Mouse (Mus musculus) MEL (cell line): ENCODE data around the gene Wnt7b.

Source experiments
- CHD1 ChIP-seq: IDR thresholded peaks from 2 replicates; pipeline ENCODE4 v1.6.1; 2012; ENCODE audit warnings: low read depth, mild to moderate bottlenecking, inconsistent platforms, low read length, improper control_type of control experiment
- CHD2 ChIP-seq: IDR thresholded peaks from 2 replicates; pipeline ENCODE4 v1.6.1; 2011; ENCODE audit warnings: low read length, improper control_type of control experiment
- E2F4 ChIP-seq: IDR thresholded peaks from 2 replicates; pipeline ENCODE4 v1.6.1; 2011; ENCODE audit warnings: low read depth, low read length, improper control_type of control experiment, borderline replicate concordance
- EP300 ChIP-seq, 2 experiments: IDR thresholded peaks; 2 replicates each; pipeline ENCODE4 v1.6.1; 2011; ENCODE audit warnings: improper control_type of control experiment in 2 of 2, low read length in 2 of 2, low read depth in 1 of 2, mild to moderate bottlenecking in 1 of 2
- GATA1 ChIP-seq: IDR thresholded peaks from 2 replicates; pipeline ENCODE4 v1.6.1; 2011; ENCODE audit warnings: low read depth, low read length, improper control_type of control experiment
- HCFC1 ChIP-seq: IDR thresholded peaks from 2 replicates; pipeline ENCODE4 v1.6.1; 2012; ENCODE audit warnings: low read depth, mild to moderate bottlenecking, inconsistent platforms, low read length, improper control_type of control experiment, moderate library complexity
- JUND ChIP-seq: IDR thresholded peaks from 2 replicates; pipeline ENCODE4 v1.6.1; 2011; ENCODE audit warnings: low read depth, mild to moderate bottlenecking, improper control_type of control experiment, low read length
- MEF2A ChIP-seq: IDR thresholded peaks from 2 replicates; pipeline ENCODE4 v1.6.1; 2014; ENCODE audit warnings: low read depth, mild to moderate bottlenecking, inconsistent platforms, low read length, improper control_type of control experiment; ENCODE audit not compliant: poor library complexity, insufficient replicate concordance, severe bottlenecking; ENCODE audit errors: extremely low read depth
- MYB ChIP-seq: IDR thresholded peaks from 2 replicates; pipeline ENCODE4 v1.6.1; 2011; ENCODE audit warnings: mild to moderate bottlenecking, low read depth, low read length, improper control_type of control experiment
- POLR2A ChIP-seq, 2 experiments: IDR thresholded peaks; 2 replicates each; pipeline ENCODE4 v1.6.1; 2011 to 2012; ENCODE audit warnings: low read length in 2 of 2, mild to moderate bottlenecking in 2 of 2, control low read depth in 1 of 2, improper control_type of control experiment in 1 of 2, low read depth in 1 of 2, moderate library complexity in 1 of 2; ENCODE audit not compliant: control insufficient read depth in 1 of 2, insufficient read depth in 1 of 2, poor library complexity in 1 of 2
- RAD21 ChIP-seq: IDR thresholded peaks from 2 replicates; pipeline ENCODE4 v1.6.1; 2011; ENCODE audit warnings: mild to moderate bottlenecking, low read depth, low read length, improper control_type of control experiment
- TBP ChIP-seq: IDR thresholded peaks from 2 replicates; pipeline ENCODE4 v1.8.0; 2011; ENCODE audit warnings: low read depth, low read length, improper control_type of control experiment
- USF1 ChIP-seq: IDR thresholded peaks from 2 replicates; pipeline ENCODE4 v1.6.1; 2014; ENCODE audit warnings: low read depth, mild to moderate bottlenecking, inconsistent platforms, low read length, improper control_type of control experiment, moderate library complexity
- ZNF384 ChIP-seq: IDR thresholded peaks from 2 replicates; pipeline ENCODE4 v1.6.1; 2012; ENCODE audit warnings: low read depth, mild to moderate bottlenecking, inconsistent platforms, low read length, improper control_type of control experiment

DNA sequence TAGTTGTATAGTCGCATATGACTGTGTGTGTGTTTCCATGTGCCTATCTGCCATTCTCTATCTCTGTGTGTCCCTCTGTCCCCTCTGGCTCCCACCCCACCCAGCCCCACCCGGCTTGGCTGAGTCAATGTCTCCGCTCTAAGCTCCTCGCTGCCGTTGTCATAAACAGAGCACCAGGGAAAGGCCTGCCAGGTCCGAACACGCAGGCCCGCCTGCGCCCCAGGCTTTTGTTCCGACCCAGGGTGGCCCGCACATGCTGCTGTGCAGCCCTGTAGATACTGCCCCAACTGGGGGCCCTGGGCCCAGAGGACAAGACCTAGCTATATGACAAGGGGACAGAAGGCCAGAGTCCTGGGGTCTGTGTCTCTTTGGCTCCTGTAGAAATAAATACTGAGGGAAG lies 28.9 kb downstream of the Wnt7b start:
- TF ChIP-seq HCFC1: no peak
- TF ChIP-seq MYB: no peak
- TF ChIP-seq GATA1: no peak
- no peak for TF ChIP-seq CHD2
- TF ChIP-seq EP300 (IDR thresholded peaks at IDR 0.05; ENCODE audit: low read depth in 1 of 2, low read length in 2 of 2): no peak
- TF ChIP-seq POLR2A (IDR thresholded peaks at IDR 0.05; ENCODE audit: control insufficient read depth in 1 of 2, insufficient read depth in 1 of 2, low read depth in 1 of 2, low read length in 2 of 2, poor library complexity in 1 of 2): no peak
- no peak for TF ChIP-seq ZNF384
- no peak for TF ChIP-seq USF1
- no peak for TF ChIP-seq CHD1
- no peak for TF ChIP-seq JUND
- no peak for TF ChIP-seq MEF2A
- no peak for TF ChIP-seq E2F4
- TF ChIP-seq RAD21: no peak
- TF ChIP-seq TBP: no peak
